Mouse (Mus musculus) left cerebral cortex, adult 11 months (tissue): ENCODE measurements around the gene Naglu.

ENCODE experiments used
- DNase-seq: peaks from one replicate; pipeline ENCODE4 v3.0.0; 2022; ENCODE audit warnings: low spot score

Naglu gene

GRCm38 (mm10) chr11:101057860-101058259 is 12.0 kb upstream of the Naglu start:
- peak; percentile 68 for DNase-seq

- no peak for DNase-seq
These were observed 11.1 kb upstream of the Naglu start for GRCm38 (mm10) chr11:101058726-101059125.

GRCm38 (mm10) chr11:101059473-101059872 is 10.3 kb upstream of the Naglu start:
- no peak for DNase-seq

- no peak for DNase-seq
These were observed 9.7 kb upstream of the Naglu start for GRCm38 (mm10) chr11:101060126-101060525.

- DNase-seq, result no peak
These were observed 8.8 kb upstream of the Naglu start for GRCm38 (mm10) chr11:101061049-101061448.

GRCm38 (mm10) chr11:101062165-101062884 is 7.5 kb upstream of the Naglu start:
- no peak for DNase-seq

GRCm38 (mm10) chr11:101062971-101063675 is 6.7 kb upstream of the Naglu start:
- DNase-seq, result no peak

- no peak for DNase-seq
These were observed 6.0 kb upstream of the Naglu start for GRCm38 (mm10) chr11:101063676-101064327.

- no peak for DNase-seq
These were observed 5.3 kb upstream of the Naglu start for GRCm38 (mm10) chr11:101064462-101064861.

- DNase-seq, result no peak
These were observed 4.8 kb upstream of the Naglu start for GRCm38 (mm10) chr11:101065002-101065401.

- peak; percentile 67 for DNase-seq
These were observed 3.0 kb upstream of the Naglu start for GRCm38 (mm10) chr11:101066549-101067412.

- DNase-seq, result no peak
These were observed 346 bp downstream of the Naglu start for GRCm38 (mm10) chr11:101070189-101070527.

- DNase-seq, result no peak
These were observed 1.2 kb downstream of the Naglu start for GRCm38 (mm10) chr11:101070987-101071386.

GRCm38 (mm10) chr11:101071810-101072428 is 2.1 kb downstream of the Naglu start:
- no peak for DNase-seq

GRCm38 (mm10) chr11:101078121-101078520 is 8.3 kb downstream of the Naglu start, which contains the start of gene Hsd17b1:
Hsd17b1 (plus strand) TSS chr11:101078411.
- DNase-seq, result no peak

- DNase-seq, result no peak
These were observed 9.9 kb downstream of the Naglu start for GRCm38 (mm10) chr11:101079746-101080145.

- no peak for DNase-seq
These were observed 10.6 kb downstream of the Naglu start for GRCm38 (mm10) chr11:101080421-101080820.

GRCm38 (mm10) chr11:101081659-101082058 is 11.8 kb downstream of the Naglu start:
- DNase-seq, result no peak

- peak; percentile 79 for DNase-seq
These were observed 12.6 kb downstream of the Naglu start, which contains the start of gene Coasy for GRCm38 (mm10) chr11:101082208-101083082. Coasy (plus strand) TSS chr11:101082565.

- DNase-seq, result no peak
These were observed 13.4 kb downstream of the Naglu start for GRCm38 (mm10) chr11:101083083-101083697.
